Mouse (Mus musculus) MEL (cell line): ENCODE measurements around the gene Npc2.
A peak's percentile ranks its signal among the peaks of the same experiment; 100 is the strongest.

Experiments
- CHD2 ChIP-seq: IDR thresholded peaks from 2 replicates; pipeline ENCODE4 v1.6.1; 2011; ENCODE audit warnings: low read length, improper control_type of control experiment
- CTCF ChIP-seq, 3 experiments: IDR thresholded peaks in 2 of 3; conservative IDR thresholded peaks in 1 of 3; 2 replicates each; pipeline ENCODE4 v1.5.1; 2011 to 2012; ENCODE audit warnings: low read length in 3 of 3, low read depth in 2 of 3, mild to moderate bottlenecking in 2 of 3, improper control_type of control experiment in 1 of 3, inconsistent platforms in 1 of 3, mixed read lengths in 1 of 3, moderate library complexity in 1 of 3; ENCODE audit not compliant: control insufficient read depth in 1 of 3, insufficient read depth in 1 of 3, poor library complexity in 1 of 3, severe bottlenecking in 1 of 3
- E2F4 ChIP-seq: IDR thresholded peaks from 2 replicates; pipeline ENCODE4 v1.6.1; 2011; ENCODE audit warnings: low read depth, low read length, improper control_type of control experiment, borderline replicate concordance
- GABPA ChIP-seq: IDR thresholded peaks from 2 replicates; pipeline ENCODE4 v1.6.1; 2012; ENCODE audit warnings: low read depth, mild to moderate bottlenecking, inconsistent platforms, low read length, improper control_type of control experiment, moderate library complexity
- GATA1 ChIP-seq: IDR thresholded peaks from 2 replicates; pipeline ENCODE4 v1.6.1; 2011; ENCODE audit warnings: low read depth, low read length, improper control_type of control experiment
- HCFC1 ChIP-seq: IDR thresholded peaks from 2 replicates; pipeline ENCODE4 v1.6.1; 2012; ENCODE audit warnings: low read depth, mild to moderate bottlenecking, inconsistent platforms, low read length, improper control_type of control experiment, moderate library complexity
- JUND ChIP-seq: IDR thresholded peaks from 2 replicates; pipeline ENCODE4 v1.6.1; 2011; ENCODE audit warnings: low read depth, mild to moderate bottlenecking, improper control_type of control experiment, low read length
- MAFK ChIP-seq: IDR thresholded peaks from 2 replicates; pipeline ENCODE4 v1.6.1; 2011; ENCODE audit warnings: low read depth, mild to moderate bottlenecking, low read length, improper control_type of control experiment, borderline replicate concordance
- MAZ ChIP-seq: IDR thresholded peaks from 2 replicates; pipeline ENCODE4 v1.6.1; 2012; ENCODE audit warnings: low read depth, mild to moderate bottlenecking, inconsistent platforms, low read length, improper control_type of control experiment
- MEF2A ChIP-seq: IDR thresholded peaks from 2 replicates; pipeline ENCODE4 v1.6.1; 2014; ENCODE audit warnings: low read depth, mild to moderate bottlenecking, inconsistent platforms, low read length, improper control_type of control experiment; ENCODE audit not compliant: poor library complexity, insufficient replicate concordance, severe bottlenecking; ENCODE audit errors: extremely low read depth
- POLR2A ChIP-seq, 2 experiments: IDR thresholded peaks; 2 replicates each; pipeline ENCODE4 v1.6.1; 2011 to 2012; ENCODE audit warnings: low read length in 2 of 2, mild to moderate bottlenecking in 2 of 2, control low read depth in 1 of 2, improper control_type of control experiment in 1 of 2, low read depth in 1 of 2, moderate library complexity in 1 of 2; ENCODE audit not compliant: control insufficient read depth in 1 of 2, insufficient read depth in 1 of 2, poor library complexity in 1 of 2
- RCOR1 ChIP-seq: IDR thresholded peaks from 2 replicates; pipeline ENCODE4 v1.6.1; 2012; ENCODE audit warnings: low read depth, mild to moderate bottlenecking, inconsistent platforms, low read length, improper control_type of control experiment
- TAL1 ChIP-seq: IDR thresholded peaks from 2 replicates; pipeline ENCODE4 v1.6.1; 2012; ENCODE audit warnings: mild to moderate bottlenecking, inconsistent platforms, low read length, moderate library complexity, mixed read lengths

- TF ChIP-seq POLR2A (IDR thresholded peaks at IDR 0.05; ENCODE audit: control insufficient read depth in 1 of 2, insufficient read depth in 1 of 2, low read depth in 1 of 2, low read length in 2 of 2, poor library complexity in 1 of 2) (no peak), CTCF (IDR thresholded peaks at IDR 0.05 in 2 of 3, conservative IDR thresholded peaks at IDR 0.05 in 1 of 3; ENCODE audit: control insufficient read depth in 1 of 3, insufficient read depth in 1 of 3, low read depth in 2 of 3, low read length in 3 of 3, poor library complexity in 1 of 3, severe bottlenecking in 1 of 3) (peak in 2 of 3 experiments; percentile 40 to 53; a peak in 4 of 6 replicates), RCOR1 (no peak), JUND (no peak), MAFK (no peak), MEF2A (no peak), TAL1 (no peak), CHD2 (no peak), E2F4 (no peak), HCFC1 (no peak), MAZ (no peak), GABPA (no peak), GATA1 (no peak)
Measured at GRCm38 (mm10) chr12:84812004-84812403, 39.1 kb upstream of the Npc2 start.
